Mouse (Mus musculus): ENCODE results near the gene Gls. TPM values are rescaled to one million over a fixed set of nuclear protein-coding genes. Genes with fewer than 3 reads are reported as not detected.

Gls gene
- polyA plus RNA-seq, 1 experiment from 2014 or later: 4.7 TPM

GRCm38 (mm10) chr1:52270354-52270753 lies 37.3 kb upstream of the Gls start:
- H3K4me2 ChIP-seq (ENCODE audit: low read depth, low read length): no peak overlapping the region

GRCm38 (mm10) chr1:52269596-52269995 lies 36.6 kb upstream of the Gls start:
- Histone ChIP-seq H3K9me3 (ENCODE audit: low read length) (no peaks in the 10 kb centered on the region), H3K27ac (ENCODE audit: low read depth) (no peak overlapping the region), H3K9ac (replicated peaks) (no peak overlapping the region), H3K4me1 (ENCODE audit: insufficient read depth) (no peaks in the 10 kb centered on the region), H3K36me3 (replicated peaks; ENCODE audit: insufficient read depth, low read length) (no peaks in the 10 kb centered on the region), H3K4me3 (ENCODE audit: low read depth, low read length) (no peak overlapping the region), H3K4me2 (ENCODE audit: low read depth, low read length) (no peak overlapping the region), H3K27me3 (ENCODE audit: insufficient read depth, low read length) (no peaks in the 10 kb centered on the region)
- WGBS (ENCODE audit: insufficient replicate concordance): 67% methylated on average over 4 of the region's 4 CpGs
- TF ChIP-seq EP300 (IDR thresholded peaks at IDR 0.05; ENCODE audit: low read depth) (no peak), CTCF (IDR thresholded peaks at IDR 0.05; ENCODE audit: low read depth) (no peak)
- ATAC-seq: no peak
- no peak for DNase-seq

More at GRCm38 (mm10) chr1:52270354-52270753, 37.3 kb upstream of the Gls start:
- TF ChIP-seq EP300 (IDR thresholded peaks at IDR 0.05; ENCODE audit: low read depth) (no peak), CTCF (IDR thresholded peaks at IDR 0.05; ENCODE audit: low read depth) (no peak)
- H3K27me3 ChIP-seq (ENCODE audit: insufficient read depth, low read length): no peaks in the 10 kb centered on the region
- H3K4me1 ChIP-seq (ENCODE audit: insufficient read depth): no peaks in the 10 kb centered on the region
- ATAC-seq: no peak
- no peak for DNase-seq
- WGBS (ENCODE audit: insufficient replicate concordance): 74% methylated on average over 9 of the region's 9 CpGs
- H3K27ac ChIP-seq (ENCODE audit: low read depth): no peak overlapping the region
- H3K9ac ChIP-seq (replicated peaks): no peak overlapping the region
- no peaks in the 10 kb centered on the region for H3K36me3 ChIP-seq (replicated peaks; ENCODE audit: insufficient read depth, low read length)
- no peak overlapping the region for H3K4me3 ChIP-seq (ENCODE audit: low read depth, low read length)
- no peaks in the 10 kb centered on the region for H3K9me3 ChIP-seq (ENCODE audit: low read length)

- no peaks in the 10 kb centered on the region for H3K9me3 ChIP-seq (ENCODE audit: low read length)
- H3K4me1 ChIP-seq (ENCODE audit: insufficient read depth): no peaks in the 10 kb centered on the region
- 84% methylated on average over 6 of the region's 6 CpGs for WGBS (ENCODE audit: insufficient replicate concordance)
- ATAC-seq (no peak), DNase-seq (no peak)
- H3K4me3 ChIP-seq (ENCODE audit: low read depth, low read length): no peak overlapping the region
- H3K36me3 ChIP-seq (replicated peaks; ENCODE audit: insufficient read depth, low read length): no peaks in the 10 kb centered on the region
- no peak overlapping the region for H3K9ac ChIP-seq (replicated peaks)
- H3K4me2 ChIP-seq (ENCODE audit: low read depth, low read length): no peak overlapping the region
- no peak for TF ChIP-seq CTCF (IDR thresholded peaks at IDR 0.05; ENCODE audit: low read depth)
- TF ChIP-seq EP300 (IDR thresholded peaks at IDR 0.05; ENCODE audit: low read depth): no peak
- no peaks in the 10 kb centered on the region for H3K27me3 ChIP-seq (ENCODE audit: insufficient read depth, low read length)
- H3K27ac ChIP-seq (ENCODE audit: low read depth): no peak overlapping the region
These were observed 35.0 kb upstream of the Gls start for GRCm38 (mm10) chr1:52268006-52268405.

- H3K27ac ChIP-seq (ENCODE audit: low read depth): no peak overlapping the region
- H3K4me3 ChIP-seq (ENCODE audit: low read depth, low read length): no peak overlapping the region
- no peaks in the 10 kb centered on the region for H3K4me1 ChIP-seq (ENCODE audit: insufficient read depth)
- no peaks in the 10 kb centered on the region for H3K27me3 ChIP-seq (ENCODE audit: insufficient read depth, low read length)
- no peak overlapping the region for H3K9ac ChIP-seq (replicated peaks)
- no peaks in the 10 kb centered on the region for H3K9me3 ChIP-seq (ENCODE audit: low read length)
- ATAC-seq: no peak
- no peak overlapping the region for H3K4me2 ChIP-seq (ENCODE audit: low read depth, low read length)
- peak; percentile 49 for DNase-seq
- WGBS (ENCODE audit: insufficient replicate concordance): 47% methylated on average over 3 of the region's 3 CpGs
- TF ChIP-seq EP300 (IDR thresholded peaks at IDR 0.05; ENCODE audit: low read depth) (no peak), CTCF (IDR thresholded peaks at IDR 0.05; ENCODE audit: low read depth) (peak; percentile 50)
- no peaks in the 10 kb centered on the region for H3K36me3 ChIP-seq (replicated peaks; ENCODE audit: insufficient read depth, low read length)
These were observed 34.6 kb upstream of the Gls start for GRCm38 (mm10) chr1:52267606-52268005.

GRCm38 (mm10) chr1:52265886-52266516 lies 33.0 kb upstream of the Gls start:
- Histone ChIP-seq H3K27ac (ENCODE audit: low read depth) (no peak overlapping the region), H3K4me1 (ENCODE audit: insufficient read depth) (no peaks in the 10 kb centered on the region), H3K4me3 (ENCODE audit: low read depth, low read length) (no peak overlapping the region), H3K9ac (replicated peaks) (no peak overlapping the region), H3K4me2 (ENCODE audit: low read depth, low read length) (no peak overlapping the region), H3K36me3 (replicated peaks; ENCODE audit: insufficient read depth, low read length) (no peaks in the 10 kb centered on the region), H3K27me3 (ENCODE audit: insufficient read depth, low read length) (no peaks in the 10 kb centered on the region), H3K9me3 (ENCODE audit: low read length) (no peaks in the 10 kb centered on the region)
- ATAC-seq: no peak
- TF ChIP-seq CTCF (IDR thresholded peaks at IDR 0.05; ENCODE audit: low read depth): no peak
- no peak for TF ChIP-seq EP300 (IDR thresholded peaks at IDR 0.05; ENCODE audit: low read depth)
- DNase-seq: no peak
- 68% methylated on average over 3 of the region's 3 CpGs for WGBS (ENCODE audit: insufficient replicate concordance)

- Histone ChIP-seq H3K4me3 (ENCODE audit: low read depth, low read length) (no peak overlapping the region), H3K4me2 (ENCODE audit: low read depth, low read length) (no peak overlapping the region), H3K27ac (ENCODE audit: low read depth) (no peak overlapping the region), H3K9ac (replicated peaks) (no peak overlapping the region), H3K4me1 (ENCODE audit: insufficient read depth) (no peaks in the 10 kb centered on the region), H3K36me3 (replicated peaks; ENCODE audit: insufficient read depth, low read length) (no peaks in the 10 kb centered on the region), H3K9me3 (ENCODE audit: low read length) (no peaks in the 10 kb centered on the region), H3K27me3 (ENCODE audit: insufficient read depth, low read length) (no peaks in the 10 kb centered on the region)
- no peak for DNase-seq
- no peak for ATAC-seq
- 56% methylated on average over 3 of the region's 3 CpGs for WGBS (ENCODE audit: insufficient replicate concordance)
- TF ChIP-seq EP300 (IDR thresholded peaks at IDR 0.05; ENCODE audit: low read depth) (no peak), CTCF (IDR thresholded peaks at IDR 0.05; ENCODE audit: low read depth) (no peak)
These were observed 31.3 kb upstream of the Gls start for GRCm38 (mm10) chr1:52264290-52264689.
